Mouse (Mus musculus) myocyte (in vitro differentiated cells): ENCODE results near the gene Zfp3.

ENCODE experiments used
- MYOD1 ChIP-seq, 3 experiments: IDR thresholded peaks; one replicate each; pipeline ENCODE4 v1.6.1; 2011; ENCODE audit warnings: control low read depth in 2 of 3, low read depth in 2 of 3, mild to moderate bottlenecking in 2 of 3, moderate library complexity in 1 of 3; ENCODE audit not compliant: insufficient read length in 2 of 3, control insufficient read depth in 1 of 3
- POLR2A ChIP-seq: IDR thresholded peaks from one replicate; pipeline ENCODE4 v1.6.1; 2011; ENCODE audit warnings: low read depth, mild to moderate bottlenecking, control low read depth, moderate library complexity; ENCODE audit not compliant: insufficient read length
- SRF ChIP-seq: IDR thresholded peaks from one replicate; pipeline ENCODE4 v1.6.1; 2011; ENCODE audit warnings: low read depth; ENCODE audit not compliant: control insufficient read depth, insufficient read length
- USF1 ChIP-seq: IDR thresholded peaks from one replicate; pipeline ENCODE4 v1.6.1; 2011; ENCODE audit warnings: low read depth, mild to moderate bottlenecking, control low read depth, moderate library complexity

DNA sequence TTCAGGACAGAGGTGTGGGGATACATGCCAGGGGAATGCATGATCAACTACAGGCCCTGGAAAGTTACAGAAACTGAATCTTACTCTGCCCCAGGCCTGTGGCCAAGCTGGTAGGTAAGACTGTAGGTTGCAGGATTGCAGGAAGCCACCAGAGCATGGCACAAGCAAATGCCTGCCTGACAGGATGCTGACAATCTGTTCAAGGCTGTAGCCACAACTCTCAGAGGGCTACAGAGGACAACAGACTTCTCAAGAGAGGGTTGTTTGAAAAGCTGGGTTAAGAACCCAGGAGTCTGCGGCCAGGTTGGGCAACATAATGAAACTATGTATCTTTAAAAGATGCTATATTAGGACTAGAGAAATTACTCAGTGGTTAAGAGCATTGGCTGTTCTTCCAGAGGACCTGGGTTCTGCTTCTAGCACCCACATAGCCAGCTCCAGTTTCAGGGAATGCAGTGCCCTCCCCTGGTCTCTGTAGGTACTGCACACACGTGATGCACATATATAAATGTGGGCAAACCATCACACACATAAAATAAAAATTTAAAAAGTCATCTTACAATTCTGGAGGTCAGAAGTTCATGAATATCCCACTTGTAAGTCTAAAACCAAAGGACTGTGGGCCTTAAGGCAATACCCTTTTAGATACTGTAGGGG, 38.3 kb downstream of the Zfp3 start:
- TF ChIP-seq POLR2A (no peak), MYOD1 (IDR thresholded peaks at IDR 0.05; ENCODE audit: control insufficient read depth in 1 of 3, insufficient read length in 2 of 3, low read depth in 2 of 3) (no peak), SRF (no peak), USF1 (no peak)
